Mouse (Mus musculus): ENCODE data around the gene Gpc2.

GRCm38 (mm10) chr5:138227367-138227766, 52.4 kb downstream of the Gpc2 start:
- TF ChIP-seq GATA1 (IDR thresholded peaks at IDR 0.05; ENCODE audit: borderline replicate concordance, low read length) (peak; percentile 80; the same call in 1 of the 3 replicates), FLI1 (IDR thresholded peaks at IDR 0.05; ENCODE audit: low read length) (peak; percentile 76; the same call in 1 of the 2 replicates)
